Mouse (Mus musculus): ENCODE data around the gene Ikbip.

DNA sequence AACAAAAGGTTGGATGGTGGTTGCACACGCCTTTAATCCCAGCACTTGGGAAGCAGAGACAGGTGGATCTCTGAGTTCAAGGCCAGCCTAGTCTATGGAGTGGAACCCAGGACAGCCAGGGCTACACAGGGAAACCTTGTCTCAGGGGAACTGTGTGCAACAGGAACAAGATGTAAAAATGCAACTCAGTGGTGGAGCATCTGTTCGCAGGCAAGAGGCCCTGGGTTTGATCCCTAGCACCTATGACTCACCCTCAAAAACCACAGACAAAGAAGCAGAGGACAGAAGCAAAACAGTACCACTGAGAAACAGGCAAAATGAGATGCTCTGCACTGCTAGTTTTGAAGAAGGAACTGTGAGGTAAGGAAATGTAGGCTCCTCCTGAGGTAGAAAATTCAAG lies 6.1 kb upstream of the Ikbip start:
- TF ChIP-seq CTCF (IDR thresholded peaks at IDR 0.05; ENCODE audit: low read depth, low read length) (no peak), TAL1 (conservative IDR thresholded peaks at IDR 0.05; ENCODE audit: low read depth, low read length) (no peak)
